ENCODE assay signal across 8 mouse cellular contexts in the genomic region with DNA sequence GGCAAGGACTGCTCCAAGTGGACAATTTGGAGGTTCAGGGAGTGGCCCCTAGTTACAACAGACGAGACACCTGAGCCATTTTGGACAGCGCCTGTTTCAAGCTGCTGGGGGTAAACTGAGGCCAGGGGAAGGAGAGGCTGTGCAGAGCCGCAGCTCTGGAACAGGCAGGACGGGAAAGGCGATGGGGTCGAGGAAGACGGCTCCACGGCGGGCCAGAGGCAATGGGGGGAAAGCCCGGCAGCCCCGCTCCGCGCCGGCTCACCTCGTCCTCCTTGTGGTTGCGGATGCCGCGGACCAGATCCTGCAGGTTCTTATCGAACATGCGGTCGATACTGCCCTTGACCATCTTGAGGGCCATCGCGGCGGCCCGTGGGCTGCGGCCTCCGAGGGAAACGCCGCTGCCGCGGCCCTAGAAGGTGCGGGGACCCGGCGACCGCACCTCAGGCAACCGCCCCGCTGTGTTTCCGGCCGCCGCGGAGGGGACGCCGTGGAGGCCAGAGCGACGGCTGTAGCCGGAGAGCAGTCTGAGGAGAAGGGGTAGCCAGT. TPM values are rescaled to one million over a fixed set of nuclear protein-coding genes. Genes with fewer than 3 reads are reported as not detected.
DNase-seq lines count a peak whose midpoint lies in the region; ATAC-seq lines count a peak whose summit lies in the region.

No protein-coding gene starts in this region.

- peaks cover 32% of the 10 kb centered on the region for H3K36me3 ChIP-seq in embryonic facial prominence, embryonic 10.5 days (replicated peaks)
- H3K36me3 ChIP-seq in forebrain, embryonic 16.5 days (ENCODE audit: control insufficient read depth, insufficient read depth), result no peaks in the 10 kb centered on the region
- peaks cover 9% of the 10 kb centered on the region; the same call in 1 of the 2 replicates for H3K36me3 ChIP-seq in liver, embryonic 15.5 days (replicated peaks)

- H3K9ac ChIP-seq in forebrain, embryonic 16.5 days (replicated peaks; ENCODE audit: low read depth, low read length), result peak overlapping the region; percentile 96
- peak overlapping the region; percentile 89 for H3K9ac ChIP-seq in liver, embryonic 15.5 days

- H3K27me3 ChIP-seq in embryonic facial prominence, embryonic 10.5 days (replicated peaks; ENCODE audit: low read depth, poor library complexity, severe bottlenecking), result no peaks in the 10 kb centered on the region
- no peaks in the 10 kb centered on the region for H3K27me3 ChIP-seq in forebrain, embryonic 16.5 days (replicated peaks; ENCODE audit: control insufficient read depth, insufficient read depth, low read length)
- H3K27me3 ChIP-seq in liver, embryonic 15.5 days, result no peaks in the 10 kb centered on the region

- peaks cover 32% of the 10 kb centered on the region for H3K4me1 ChIP-seq in embryonic facial prominence, embryonic 10.5 days
- H3K4me1 ChIP-seq in forebrain, embryonic 16.5 days (replicated peaks; ENCODE audit: control insufficient read depth, insufficient read depth, low read length), result peaks cover 39% of the 10 kb centered on the region
- peaks cover 67% of the 10 kb centered on the region for H3K4me1 ChIP-seq in liver, embryonic 15.5 days (replicated peaks)

- ATAC-seq in forebrain, embryonic 16.5 days, result peak; percentile 2; the same call in 1 of the 2 replicates
- ATAC-seq in liver, embryonic 15.5 days (ENCODE audit: insufficient read depth), result peak; percentile 46; the same call in 1 of the 2 replicates

- H3K4me2 ChIP-seq in forebrain, embryonic 16.5 days (ENCODE audit: low read length), result peak overlapping the region; percentile 96
- H3K4me2 ChIP-seq in liver, embryonic 15.5 days, result peak overlapping the region; percentile 83

- under 1% methylated on average over 46 of the region's 46 CpGs for WGBS in embryonic facial prominence, embryonic 10.5 days
- under 1% methylated on average over 46 of the region's 46 CpGs for WGBS in forebrain, embryonic 16.5 days
- WGBS in liver, embryonic 15.5 days (ENCODE audit: insufficient replicate concordance), result under 1% methylated on average over 46 of the region's 46 CpGs

- peak overlapping the region; percentile 92 for H3K27ac ChIP-seq in embryonic facial prominence, embryonic 10.5 days (replicated peaks)
- peak overlapping the region; percentile 69 for H3K27ac ChIP-seq in forebrain, embryonic 16.5 days (ENCODE audit: low read length)
- H3K27ac ChIP-seq in liver, embryonic 15.5 days (replicated peaks), result peak overlapping the region; percentile 77

- no peaks in the 10 kb centered on the region for H3K9me3 ChIP-seq in embryonic facial prominence, embryonic 10.5 days
- no peaks in the 10 kb centered on the region for H3K9me3 ChIP-seq in forebrain, embryonic 16.5 days (ENCODE audit: control insufficient read depth, low read length)
- H3K9me3 ChIP-seq in liver, embryonic 15.5 days (replicated peaks), result no peaks in the 10 kb centered on the region

- peak overlapping the region; percentile 79 for H3K4me3 ChIP-seq in embryonic facial prominence, embryonic 10.5 days
- peak overlapping the region; percentile 95 for H3K4me3 ChIP-seq in forebrain, embryonic 16.5 days (replicated peaks; ENCODE audit: low read length)
- H3K4me3 ChIP-seq in liver, embryonic 15.5 days (replicated peaks), result peak overlapping the region; percentile 81

- peak; percentile 22 for DNase-seq in left cerebral cortex, postnatal 4 days
- no peak for DNase-seq in left cerebral cortex, postnatal 14 days (ENCODE audit: low spot score in 2 of 2)
- no peak for DNase-seq in embryonic facial prominence, embryonic 10.5 days (ENCODE audit: low spot score)
- DNase-seq in adipocyte (ENCODE audit: low spot score), result no peak
- no peak for DNase-seq in gastrocnemius, postnatal 36 days
- DNase-seq in cerebellum, adult 11 months, result no peak

- intact Hi-C loops in left cerebral cortex, postnatal 4 days (cut with DNase I), result no loop called here
- intact Hi-C loops in left cerebral cortex, postnatal 14 days (cut with DNase I), result no loop called here
- intact Hi-C loops in gastrocnemius, postnatal 36 days (cut with DNase I), result no loop called here

RNA-seq across cellular contexts. Expression of a gene that starts 0.4 kb away (rescaled TPM):
- total RNA-seq in left cerebral cortex, postnatal 4 days (2021), result 100 to 1,000 TPM; 142 to 145 TPM
- 100 to 1,000 TPM; 143 to 147 TPM for total RNA-seq in left cerebral cortex, postnatal 14 days (2021)
- polyA plus RNA-seq in embryonic facial prominence, embryonic 10.5 days (2016; fragmentation: Nextera tagmentation; extraction: Ambion mirVana), result 60.5 and 61.5 TPM in 2 replicates
- 101 and 102 TPM in 2 replicates for polyA plus RNA-seq in forebrain, embryonic 16.5 days (2015; fragmentation: Nextera tagmentation; extraction: Ambion mirVana)
- polyA plus RNA-seq in liver, embryonic 15.5 days (2015; fragmentation: Nextera tagmentation; extraction: Ambion mirVana), result 20.2 and 21.8 TPM in 2 replicates
- 10 to 100 TPM; 23.8 to 25.6 TPM for total RNA-seq in gastrocnemius, postnatal 36 days (2021)

RNA-seq across cellular contexts. Expression of a gene that starts 13.3 kb away (rescaled TPM):
- total RNA-seq in left cerebral cortex, postnatal 4 days (2021), result 10 to 100 TPM; 62.1 TPM
- 10 to 100 TPM; 59.1 to 66.7 TPM for total RNA-seq in left cerebral cortex, postnatal 14 days (2021)
- 23.5 and 25.0 TPM in 2 replicates for polyA plus RNA-seq in embryonic facial prominence, embryonic 10.5 days (2016; fragmentation: Nextera tagmentation; extraction: Ambion mirVana)
- 17.4 and 22.5 TPM in 2 replicates for polyA plus RNA-seq in forebrain, embryonic 16.5 days (2015; fragmentation: Nextera tagmentation; extraction: Ambion mirVana)
- polyA plus RNA-seq in liver, embryonic 15.5 days (2015; fragmentation: Nextera tagmentation; extraction: Ambion mirVana), result 8.1 and 9.3 TPM in 2 replicates
- 10 to 100 TPM; 19.2 to 24.8 TPM for total RNA-seq in gastrocnemius, postnatal 36 days (2021)

RNA-seq across cellular contexts. Expression of a gene that starts 39.7 kb away (rescaled TPM):
- 10 to 100 TPM; 46.3 to 53.6 TPM for total RNA-seq in left cerebral cortex, postnatal 4 days (2021)
- total RNA-seq in left cerebral cortex, postnatal 14 days (2021), result 10 to 100 TPM; 52.8 to 55.3 TPM
- 10.5 and 10.8 TPM in 2 replicates for polyA plus RNA-seq in embryonic facial prominence, embryonic 10.5 days (2016; fragmentation: Nextera tagmentation; extraction: Ambion mirVana)
- 32.5 and 44.1 TPM in 2 replicates for polyA plus RNA-seq in forebrain, embryonic 16.5 days (2015; fragmentation: Nextera tagmentation; extraction: Ambion mirVana)
- 7.1 and 8.1 TPM in 2 replicates for polyA plus RNA-seq in liver, embryonic 15.5 days (2015; fragmentation: Nextera tagmentation; extraction: Ambion mirVana)
- total RNA-seq in gastrocnemius, postnatal 36 days (2021), result 1 to 10 TPM; 1.2 to 2.7 TPM

RNA-seq across cellular contexts. Expression of a gene that starts 39.9 kb away (rescaled TPM):
- 10 to 100 TPM; 52.0 to 52.1 TPM for total RNA-seq in left cerebral cortex, postnatal 4 days (2021)
- total RNA-seq in left cerebral cortex, postnatal 14 days (2021), result 10 to 100 TPM; 15.0 to 20.2 TPM
- 54.4 and 54.7 TPM in 2 replicates for polyA plus RNA-seq in embryonic facial prominence, embryonic 10.5 days (2016; fragmentation: Nextera tagmentation; extraction: Ambion mirVana)
- 56.9 and 59.4 TPM in 2 replicates for polyA plus RNA-seq in forebrain, embryonic 16.5 days (2015; fragmentation: Nextera tagmentation; extraction: Ambion mirVana)
- 28.0 and 31.6 TPM in 2 replicates for polyA plus RNA-seq in liver, embryonic 15.5 days (2015; fragmentation: Nextera tagmentation; extraction: Ambion mirVana)
- total RNA-seq in gastrocnemius, postnatal 36 days (2021), result 1 to 10 TPM; 3.4 to 3.6 TPM

RNA-seq across cellular contexts. Expression of a gene that starts 56.3 kb away (rescaled TPM):
- total RNA-seq in left cerebral cortex, postnatal 4 days (2021), result 10 to 100 TPM; 58.0 to 58.2 TPM
- total RNA-seq in left cerebral cortex, postnatal 14 days (2021), result 10 to 100 TPM; 42.7 to 43.6 TPM
- polyA plus RNA-seq in embryonic facial prominence, embryonic 10.5 days (2016; fragmentation: Nextera tagmentation; extraction: Ambion mirVana), result 114 and 127 TPM in 2 replicates
- polyA plus RNA-seq in forebrain, embryonic 16.5 days (2015; fragmentation: Nextera tagmentation; extraction: Ambion mirVana), result 62.6 and 65.1 TPM in 2 replicates
- 31.3 and 32.8 TPM in 2 replicates for polyA plus RNA-seq in liver, embryonic 15.5 days (2015; fragmentation: Nextera tagmentation; extraction: Ambion mirVana)
- 10 to 100 TPM; 23.1 to 29.4 TPM for total RNA-seq in gastrocnemius, postnatal 36 days (2021)

Comparison
In these comparisons a context has a peak if more than half of its experiments do, and no peak if none do; other contexts are left out.
1. RNA of a gene that starts 0.4 kb away (total RNA-seq): 143 to 147 TPM in left cerebral cortex, postnatal 14 days and 142 to 145 TPM in left cerebral cortex, postnatal 4 days; 23.8 to 25.6 TPM in gastrocnemius, postnatal 36 days; every median in the first group is over 4 times any median in the second.
2. RNA of a gene that starts 39.7 kb away (total RNA-seq): 52.8 to 55.3 TPM in left cerebral cortex, postnatal 14 days and 46.3 to 53.6 TPM in left cerebral cortex, postnatal 4 days; 1.2 to 2.7 TPM in gastrocnemius, postnatal 36 days; every median in the first group is over 10 times any median in the second.
3. Peak in every context shown above with its lines, with median percentiles within 50 percentile points of each other: H3K27ac ChIP-seq and H3K4me3 ChIP-seq.